Mouse (Mus musculus) kidney, postnatal 4 days (tissue): ENCODE measurements around the gene Plcb3.
A peak's percentile ranks its signal among the peaks of the same experiment; 100 is the strongest.
"Not testable (repeated sequence)": the region's sequence is repeated elsewhere in the genome, so short reads cannot be mapped to it uniquely, and the experiment has no call there.

Experiments
- DNase-seq, 2 experiments: peaks; one replicate each; pipeline ENCODE4 v3.0.0; 2021; ENCODE audit warnings: mixed read lengths in 2 of 2

The Plcb3 gene

GRCm38 (mm10) chr19:6975537-6976521, at the start of gene Plcb3:
Gene Plcb3 (minus strand): TSS chr19:6976470.
- peak; percentile 70 to 81 for DNase-seq

DNA sequence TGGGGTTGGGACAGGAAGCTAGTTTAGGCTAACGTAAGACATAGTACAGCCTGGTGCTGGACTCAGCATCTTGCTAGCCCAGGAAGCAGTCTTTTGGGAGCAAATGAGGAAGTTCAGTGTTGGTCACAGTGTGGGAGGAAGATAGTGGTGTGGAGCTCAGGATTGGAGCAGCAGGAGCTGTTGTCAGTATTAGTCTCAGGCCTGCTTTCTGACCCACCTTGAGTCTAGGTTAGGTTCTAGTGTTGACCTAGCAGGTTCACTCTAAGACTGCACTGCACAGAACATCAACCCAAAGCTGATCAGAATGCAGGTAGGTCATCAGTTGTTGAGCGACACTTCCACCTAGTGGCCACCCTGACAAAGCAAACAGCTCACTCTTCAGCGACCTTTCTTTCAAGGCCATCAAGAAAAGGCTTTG, 44.0 kb upstream of the Plcb3 start:
- DNase-seq, result peak; percentile 72 to 76

DNA sequence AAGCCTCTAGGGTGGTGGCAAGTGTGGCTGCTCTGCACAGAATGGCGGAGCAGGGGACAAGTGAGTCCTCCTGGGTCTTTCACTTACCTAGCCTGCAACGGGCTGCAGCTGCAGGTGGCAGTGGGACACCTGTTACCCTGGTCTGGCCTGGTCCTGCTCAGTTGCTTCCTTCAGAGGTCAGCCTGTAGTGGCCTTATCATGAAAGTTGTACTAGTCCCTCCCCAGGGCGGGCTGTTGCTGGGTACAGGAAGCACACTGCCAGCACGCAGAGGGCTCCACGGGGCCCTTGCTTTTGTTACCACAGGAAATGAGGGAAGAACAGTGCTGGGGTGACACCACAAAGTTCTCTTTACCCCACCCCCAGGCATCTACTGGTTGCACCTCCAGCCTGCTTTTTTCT, 42.9 kb upstream of the Plcb3 start, which contains the start of gene Fermt3:
TSS of gene Fermt3 (minus strand) at position 279 of the 400 bp plus-strand sequence.
- DNase-seq, result peak in 1 of 2 experiments; percentile 45

- no peak for DNase-seq
Observed at GRCm38 (mm10) chr19:7018546-7018945, 42.3 kb upstream of the Plcb3 start.

DNA sequence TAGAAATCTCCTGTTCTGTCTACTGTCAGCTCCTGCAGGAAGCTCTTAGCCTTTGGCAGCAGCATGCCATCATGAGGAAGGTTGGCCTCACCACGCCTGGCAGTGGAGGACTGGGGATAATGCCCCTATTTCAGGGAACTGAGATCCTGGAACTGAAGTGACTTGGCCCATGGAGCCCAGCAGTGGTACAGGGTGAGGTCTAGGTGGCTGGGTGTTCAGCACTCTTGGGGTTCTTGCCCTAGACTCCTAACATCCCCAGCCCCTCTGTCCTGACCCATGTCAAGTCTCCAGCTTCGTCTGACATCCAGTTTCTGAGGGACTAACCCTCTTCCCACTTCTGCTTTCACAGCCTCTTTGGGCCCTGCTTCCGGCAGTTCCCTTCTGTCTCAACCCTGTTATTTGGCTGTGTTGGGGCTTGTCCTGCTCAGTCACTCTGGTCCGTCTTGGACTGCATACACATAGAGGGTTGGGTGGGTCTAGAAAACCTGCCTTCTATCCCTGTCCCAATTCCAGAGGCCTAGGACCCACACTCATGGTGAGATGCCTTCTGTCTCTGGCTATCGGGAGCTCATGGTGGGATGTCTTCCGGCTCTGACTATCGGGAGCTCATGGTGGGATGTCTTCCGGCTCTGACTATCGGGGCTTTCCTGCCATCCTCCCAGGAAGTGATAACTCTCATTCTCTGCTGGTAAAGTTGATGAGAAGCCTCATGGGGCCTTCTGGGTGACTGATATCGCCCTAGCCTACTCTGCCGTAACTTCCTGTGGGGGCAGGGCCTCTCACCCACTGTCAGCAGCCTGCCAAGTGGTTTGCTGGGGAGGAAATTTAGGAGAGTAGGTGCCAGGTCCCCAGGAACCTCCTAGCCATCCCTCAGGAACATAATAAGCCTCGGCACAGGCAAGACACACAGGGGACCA, 41.5 kb upstream of the Plcb3 start:
- DNase-seq, result no peak

DNA sequence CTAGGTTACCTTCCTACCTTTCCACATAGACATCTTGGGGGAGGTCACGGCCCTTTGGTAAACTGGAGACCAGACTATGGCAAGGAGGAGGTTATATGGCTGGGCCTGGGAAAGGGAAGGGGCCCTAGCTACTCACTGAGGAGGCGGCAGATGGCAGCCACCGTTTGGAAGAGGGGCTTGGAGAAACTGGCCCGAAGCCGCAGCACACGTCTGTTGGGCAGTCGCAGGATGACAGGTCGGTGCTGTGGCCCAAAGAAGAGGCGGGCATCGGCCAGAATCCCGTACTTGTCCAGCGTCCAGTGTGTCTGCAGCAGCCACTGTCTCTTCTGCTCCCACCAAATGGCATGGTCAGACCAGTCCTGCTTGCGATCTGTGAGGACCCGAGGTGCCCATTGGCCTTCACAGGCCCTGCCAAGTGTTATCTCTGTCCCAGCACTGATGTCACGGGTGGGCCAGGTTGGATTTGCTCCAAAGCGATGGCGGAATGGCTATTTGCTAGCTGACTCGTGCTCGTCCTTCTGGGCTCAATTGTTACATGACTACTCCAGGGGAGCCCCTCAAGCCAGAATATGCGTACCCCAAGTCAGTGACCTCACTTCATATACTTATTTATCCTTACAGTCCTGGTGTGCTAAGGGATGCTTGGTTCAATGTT, 38.3 kb upstream of the Plcb3 start:
- no peak for DNase-seq

GRCm38 (mm10) chr19:7013984-7014383, 37.7 kb upstream of the Plcb3 start:
- DNase-seq, result no peak

GRCm38 (mm10) chr19:7012426-7012825, 36.2 kb upstream of the Plcb3 start:
- DNase-seq, result no peak

DNA sequence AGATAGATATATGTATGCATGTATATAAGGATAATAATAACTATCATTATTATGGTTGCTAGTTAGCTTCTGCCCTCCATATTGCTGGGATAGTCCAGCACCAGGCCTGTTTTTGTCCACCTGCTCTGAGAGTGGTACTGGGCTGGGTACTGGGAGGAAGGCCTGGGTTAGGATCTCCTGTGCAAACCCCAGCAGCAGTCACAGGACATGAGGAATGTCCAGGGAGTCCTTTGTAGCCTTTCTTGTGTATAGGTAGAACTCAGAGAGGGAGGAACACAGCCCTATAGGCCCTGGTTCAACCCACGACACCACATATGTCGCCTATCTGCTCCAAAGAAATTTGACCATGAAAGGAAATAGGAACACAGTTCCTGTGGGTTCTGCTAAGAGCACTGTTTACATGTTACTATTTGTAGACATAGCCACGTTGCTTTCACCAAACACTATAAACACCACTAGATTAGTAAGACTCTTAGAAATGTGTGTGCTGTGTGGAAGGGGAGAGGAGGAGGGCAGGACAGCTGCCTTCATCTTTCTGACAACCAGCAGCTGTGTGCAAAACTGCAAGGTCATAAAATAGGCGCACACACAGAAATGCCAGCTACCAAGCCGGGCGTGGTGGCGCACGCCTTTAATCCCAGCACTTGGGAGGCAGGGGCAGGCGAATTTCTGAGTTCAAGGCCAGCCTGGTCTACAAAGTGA, 30.8 kb upstream of the Plcb3 start:
- DNase-seq, result no peak

GRCm38 (mm10) chr19:6999360-7000063, 23.2 kb upstream of the Plcb3 start:
- no peak for DNase-seq

- DNase-seq, result no peak
Observed at GRCm38 (mm10) chr19:6997721-6998290, 21.5 kb upstream of the Plcb3 start.

DNA sequence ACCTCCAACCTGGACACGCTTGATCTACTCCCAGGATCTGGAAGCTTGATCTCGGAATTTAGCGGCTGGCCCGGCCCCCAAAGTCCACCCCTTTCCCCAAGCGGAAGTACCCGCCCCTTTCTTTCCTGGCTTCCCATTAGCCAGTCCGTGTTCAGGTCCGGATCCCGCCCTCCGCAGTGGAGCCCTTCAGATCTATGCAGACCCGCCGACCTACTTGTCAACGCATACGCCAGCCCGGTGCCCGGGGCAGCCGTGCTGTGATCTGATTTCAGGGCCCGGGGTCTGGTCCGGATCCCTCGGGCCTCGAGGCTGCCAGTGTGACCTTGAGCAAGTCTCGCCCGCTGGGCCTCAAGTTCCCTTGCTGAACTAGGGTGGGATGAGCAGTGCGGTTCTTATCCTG, 19.7 kb upstream of the Plcb3 start, which contains the start of the genes Nudt22 and Trpt1:
TSS of gene Nudt22 (minus strand) at position 112 of the 400 bp plus-strand sequence.
TSS of gene Trpt1 (plus strand) at position 126 of the 400 bp plus-strand sequence.
- peak; percentile 89 to 94 for DNase-seq

DNA sequence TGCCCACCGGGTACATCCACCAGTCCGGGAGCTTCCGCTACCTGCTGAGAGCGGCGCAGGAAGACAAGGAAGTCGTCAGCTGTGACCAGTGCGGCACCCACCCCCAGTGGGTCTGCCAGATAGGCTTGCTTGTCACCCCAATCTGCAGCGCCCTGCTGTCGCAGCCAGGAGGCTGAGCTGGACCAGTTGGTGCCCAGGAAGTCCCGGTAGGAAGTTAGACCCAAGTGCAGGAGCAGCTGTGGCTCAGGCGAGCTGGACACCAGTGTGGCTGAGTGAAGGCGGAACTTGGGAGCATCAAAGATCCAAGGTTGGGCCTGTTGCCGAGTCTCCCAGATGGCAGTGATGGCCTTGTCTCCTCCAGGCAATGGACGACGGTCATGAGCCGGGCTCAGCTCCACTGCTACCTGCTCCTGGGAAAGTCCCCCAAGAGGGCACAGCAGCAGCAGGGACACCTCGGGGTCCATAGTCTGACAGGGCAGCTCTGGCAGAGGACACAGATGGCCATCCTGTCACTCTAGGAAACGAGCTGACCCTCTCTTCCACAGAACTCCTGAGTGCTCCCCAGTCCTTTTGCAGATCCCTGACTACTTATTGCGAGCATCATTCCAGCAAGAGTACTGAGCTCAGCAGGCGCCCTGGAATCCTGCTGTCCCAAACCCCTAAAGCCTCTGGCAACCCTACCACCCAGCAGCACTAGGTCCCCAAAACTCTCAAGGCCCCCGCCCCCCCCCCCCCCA, 19.2 kb upstream of the Plcb3 start:
- peak in 1 of 2 experiments; percentile 36 for DNase-seq

GRCm38 (mm10) chr19:6994489-6994888, 18.2 kb upstream of the Plcb3 start:
- no peak for DNase-seq

- DNase-seq, result no peak
Observed at GRCm38 (mm10) chr19:6994002-6994401, 17.7 kb upstream of the Plcb3 start.

DNA sequence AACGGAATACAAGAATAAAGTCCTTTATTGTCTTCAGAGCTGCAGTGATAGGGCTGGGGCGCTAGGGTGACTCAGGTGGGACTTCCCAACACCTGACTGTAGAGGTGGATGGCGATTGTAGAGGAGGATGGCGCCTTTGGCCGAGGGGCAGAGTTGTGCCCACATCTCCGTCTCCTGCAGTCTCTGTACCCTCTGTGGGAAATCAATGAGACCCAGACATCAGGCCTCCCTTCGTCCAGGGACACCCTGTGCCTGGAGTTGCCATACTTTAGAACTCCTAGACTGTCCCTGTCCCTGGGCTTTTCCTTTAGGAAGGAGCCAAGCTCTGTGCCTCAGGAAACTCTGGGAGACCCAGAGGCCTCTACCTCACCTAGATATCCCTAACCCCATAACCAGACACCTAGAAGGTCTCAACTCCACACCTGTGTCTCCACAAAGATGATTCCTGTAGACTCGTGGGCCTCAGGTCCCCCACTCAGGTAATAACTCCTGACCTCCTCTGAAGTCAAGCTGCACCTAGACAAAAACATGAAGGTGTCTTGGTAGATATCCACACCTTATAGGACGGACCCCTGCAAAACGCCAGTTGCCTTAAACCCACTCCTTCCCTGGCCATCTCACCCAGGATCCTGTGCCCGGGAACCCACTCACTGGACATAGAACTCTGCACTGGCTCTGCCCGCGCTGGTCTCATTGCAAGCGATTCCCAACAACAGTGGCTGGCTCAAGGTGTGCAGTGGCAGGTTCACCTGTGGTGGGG, 16.9 kb upstream of the Plcb3 start:
- no peak for DNase-seq

- DNase-seq, result peak; percentile 98 to 99
Observed at GRCm38 (mm10) chr19:6992011-6992858, 16.0 kb upstream of the Plcb3 start, which contains the start of gene Dnajc4. Gene Dnajc4 (minus strand): TSS chr19:6992572.

- DNase-seq, result not testable (repeated sequence)
Observed at GRCm38 (mm10) chr19:6991166-6991565, 14.9 kb upstream of the Plcb3 start.
